Mouse (Mus musculus) G1E (cell line): Measurements from ENCODE around the gene Mef2d.

Experiments used
- CTCF ChIP-seq: IDR thresholded peaks from 2 replicates; pipeline ENCODE4 v1.5.1; 2012; ENCODE audit warnings: low read depth, low read length, inconsistent platforms, mixed read lengths
- GATA1 ChIP-seq: IDR thresholded peaks from 2 replicates; pipeline ENCODE4 v1.6.1; 2012; ENCODE audit warnings: borderline replicate concordance, low read length, inconsistent platforms, mixed read lengths

DNA sequence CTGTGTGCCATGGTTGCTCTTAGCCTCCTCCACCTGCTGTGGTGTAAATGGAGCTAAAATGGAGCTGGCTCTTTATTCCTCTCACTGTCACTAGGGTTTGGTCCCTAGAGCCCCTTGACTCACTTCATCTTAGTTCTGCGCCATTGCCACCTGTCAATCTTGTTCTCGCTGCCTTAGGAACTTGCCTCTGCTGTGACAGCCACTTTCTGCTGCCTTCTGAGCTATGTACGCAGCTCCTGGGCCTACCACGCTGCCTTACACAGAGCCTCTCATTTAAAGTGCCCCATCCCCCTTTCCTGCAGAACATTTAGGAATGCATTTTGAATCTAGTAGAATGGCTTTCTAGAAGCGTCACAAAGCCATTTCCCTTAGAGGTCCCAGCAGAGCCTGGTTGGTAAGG lies 48.0 kb upstream of the Mef2d start:
- no peak for TF ChIP-seq CTCF
- no peak for TF ChIP-seq GATA1
